Mouse (Mus musculus) ovary, postnatal 14 days (tissue): ENCODE data around the gene Gm42791.

ENCODE experiments used
- DNase-seq: peaks from one replicate; pipeline ENCODE4 v3.0.0; 2022; ENCODE audit warnings: low spot score

Gene Gm42791

GRCm38 (mm10) chr5:148869583-148869982 is 125.4 kb downstream of the Gm42791 start:
- DNase-seq = no peak

DNA sequence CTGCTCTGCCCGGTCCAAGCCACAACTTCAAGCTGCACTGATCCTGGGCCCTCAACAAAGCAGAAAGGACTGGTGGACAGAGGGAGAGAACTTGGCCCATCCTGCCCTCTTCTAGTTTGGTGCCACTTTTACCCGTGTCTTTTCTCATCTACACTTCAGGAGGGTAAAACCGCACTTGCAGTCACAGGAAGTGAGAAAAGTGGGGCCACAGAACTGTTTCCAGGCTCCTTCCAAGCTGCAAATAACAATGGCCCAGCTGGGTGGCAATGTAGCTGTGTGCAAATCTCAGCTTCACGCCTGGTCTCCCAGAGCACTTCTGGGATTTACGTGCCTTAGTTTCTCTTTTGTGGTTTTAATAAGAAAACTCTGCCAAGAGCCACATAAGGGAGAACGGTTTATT is 127.2 kb downstream of the Gm42791 start:
- no peak for DNase-seq

DNA sequence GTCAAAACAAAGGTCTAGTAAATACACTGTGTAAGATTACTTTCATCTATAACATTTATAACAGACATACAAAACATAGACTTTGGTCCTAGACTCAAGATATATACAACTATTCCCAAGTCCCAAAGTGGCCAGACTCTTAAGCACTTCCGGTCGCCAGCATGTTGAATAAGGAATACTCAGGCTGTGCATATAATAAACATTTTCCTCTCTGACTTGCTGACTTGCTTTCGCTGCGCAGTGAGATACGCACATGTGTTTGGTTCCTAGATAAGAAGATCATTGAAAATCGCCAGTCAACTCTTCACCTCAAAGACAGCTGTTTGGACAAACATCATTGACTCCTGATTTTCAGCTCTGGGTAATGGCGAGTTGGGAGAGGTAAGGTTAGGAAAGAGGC is 127.8 kb downstream of the Gm42791 start:
- no peak for DNase-seq

DNA sequence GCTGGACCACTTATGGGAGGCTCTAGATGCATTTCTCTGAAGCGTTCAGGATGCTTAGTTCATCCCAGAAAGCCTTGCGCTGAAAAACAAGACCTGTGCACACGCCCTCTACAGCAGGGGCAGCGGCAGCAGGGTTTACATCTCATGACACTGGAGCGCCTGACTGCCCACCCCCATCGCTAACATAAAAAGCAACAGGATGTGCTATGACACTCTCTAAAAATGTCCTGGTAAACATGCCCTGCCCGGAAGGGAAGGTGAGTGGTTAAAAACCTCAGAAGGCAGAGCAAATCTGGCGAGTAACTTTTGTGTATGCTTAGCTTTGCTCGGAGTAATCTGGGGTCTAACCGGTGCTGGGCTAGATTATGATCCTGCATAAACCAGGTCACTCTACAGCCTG is 128.4 kb downstream of the Gm42791 start:
- no peak for DNase-seq

DNA sequence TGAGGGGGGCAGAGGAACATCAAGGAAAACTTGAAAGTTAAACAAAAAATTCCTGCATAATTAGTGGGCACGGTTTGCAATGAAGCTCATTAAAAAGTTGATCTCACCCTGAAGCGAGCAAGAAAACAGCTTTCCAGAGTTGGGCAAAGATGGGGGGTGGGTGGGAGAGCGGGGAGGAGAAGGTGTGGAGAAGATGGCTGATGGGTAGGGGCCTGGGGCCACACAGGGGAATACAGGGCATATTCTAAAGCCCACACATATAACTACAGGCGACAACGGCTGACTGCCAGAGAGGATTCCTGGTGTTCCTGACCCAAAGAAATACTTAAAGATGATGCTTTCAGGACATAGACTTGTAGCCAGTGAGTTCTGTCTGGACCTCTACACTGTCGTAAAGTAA is 131.5 kb downstream of the Gm42791 start:
- no peak for DNase-seq

GRCm38 (mm10) chr5:148862853-148863252 is 132.1 kb downstream of the Gm42791 start:
- no peak for DNase-seq

- DNase-seq = no peak
These were observed 132.8 kb downstream of the Gm42791 start for GRCm38 (mm10) chr5:148862136-148862535.

- no peak for DNase-seq
These were observed 137.4 kb downstream of the Gm42791 start for GRCm38 (mm10) chr5:148857522-148857921.

DNA sequence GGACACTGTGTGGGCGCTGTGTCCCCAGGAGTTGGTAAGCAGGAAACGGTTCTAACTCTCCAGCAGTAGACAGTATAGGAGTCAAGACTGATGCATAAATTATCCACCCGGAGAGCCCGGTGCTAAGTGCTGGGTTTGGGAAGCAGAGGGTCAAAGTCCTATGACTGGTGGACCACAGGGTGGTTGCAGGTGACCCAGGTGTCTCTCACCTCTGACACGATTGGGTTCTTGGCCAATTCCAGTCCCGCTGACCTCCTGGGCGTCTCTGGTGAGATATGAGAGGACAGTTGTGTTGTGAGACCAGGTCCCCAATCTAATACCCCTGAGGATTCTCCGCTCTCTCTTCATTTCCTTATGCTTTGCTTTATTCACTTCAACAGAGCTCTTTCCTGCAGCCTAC is 139.9 kb downstream of the Gm42791 start:
- DNase-seq = no peak

DNA sequence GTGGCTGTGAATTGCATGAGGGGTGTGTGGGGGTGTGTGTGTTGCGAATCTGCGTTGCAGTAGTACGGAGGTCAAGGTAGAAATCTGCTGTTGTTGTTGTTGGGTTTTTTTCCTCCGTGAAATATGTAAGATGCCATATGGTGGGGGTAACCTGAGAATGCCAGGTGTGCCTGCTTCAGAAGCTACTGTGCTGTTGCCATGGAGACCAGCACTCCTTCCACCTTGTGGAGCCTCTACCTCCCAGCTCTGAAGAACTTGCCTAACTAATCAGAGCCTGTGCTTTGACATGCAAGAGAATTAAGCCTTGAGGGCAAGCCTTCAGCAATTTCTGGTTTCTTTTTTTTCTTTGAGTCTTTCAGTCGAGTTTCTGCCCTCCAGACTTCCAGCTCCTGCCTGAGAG is 140.8 kb downstream of the Gm42791 start:
- no peak for DNase-seq

DNA sequence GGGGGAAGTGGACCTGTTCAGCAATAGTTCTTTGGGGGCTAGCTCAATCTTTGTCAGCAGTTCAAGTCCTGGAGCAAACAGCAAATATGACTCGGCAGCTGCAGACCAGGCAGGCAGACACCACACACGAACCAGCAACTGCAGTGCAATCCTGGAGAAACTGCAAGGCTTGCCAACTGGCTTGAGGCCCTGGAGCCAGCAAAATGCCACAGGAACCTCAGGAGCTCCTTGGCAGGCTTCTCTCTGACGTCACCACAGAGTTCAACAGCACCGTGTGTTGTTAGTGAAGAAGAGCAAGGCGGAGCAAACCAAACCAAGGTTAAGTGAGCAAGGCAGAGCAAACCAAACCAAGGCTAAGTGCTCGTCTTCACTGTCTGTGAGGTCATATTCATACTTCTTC is 145.4 kb downstream of the Gm42791 start:
- no peak for DNase-seq

- DNase-seq = no peak
These were observed 147.9 kb downstream of the Gm42791 start for GRCm38 (mm10) chr5:148847032-148847431.
